Mouse (Mus musculus): ENCODE results near the gene Dennd1a.

DNA sequence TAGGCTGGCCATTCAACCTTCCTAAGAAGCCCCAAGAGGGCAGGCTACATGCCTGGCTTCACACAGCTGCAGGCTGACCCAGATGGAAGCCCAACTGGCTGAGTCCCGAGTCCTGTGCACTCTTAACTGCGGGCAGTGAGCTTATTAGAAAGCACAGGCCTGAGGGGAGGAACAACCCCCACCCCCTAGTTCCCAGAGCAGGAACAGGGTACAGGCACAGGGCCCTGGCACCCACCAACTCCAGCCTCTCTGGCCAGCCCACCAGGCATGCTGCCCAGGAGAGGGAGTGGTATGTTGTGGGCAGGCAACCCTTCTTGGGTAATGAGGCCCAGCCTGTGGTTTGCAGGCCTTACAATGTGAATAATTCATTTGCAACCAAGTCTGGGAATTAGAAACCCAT, 518.3 kb downstream of the Dennd1a start:
- TF ChIP-seq CTCF (IDR thresholded peaks at IDR 0.05; ENCODE audit: low read depth) (no peak), EP300 (optimal IDR thresholded peaks at IDR 0.05) (no peak)

All from stomach, postnatal 0 days (tissue).